Mouse (Mus musculus) kidney, postnatal 36 days (tissue): ENCODE measurements around the gene Stxbp4.

Experiments used
- DNase-seq, 2 experiments: peaks; one replicate each; pipeline ENCODE4 v3.0.0; 2021 to 2022; ENCODE audit warnings: mixed read lengths in 2 of 2

Stxbp4 gene

DNA sequence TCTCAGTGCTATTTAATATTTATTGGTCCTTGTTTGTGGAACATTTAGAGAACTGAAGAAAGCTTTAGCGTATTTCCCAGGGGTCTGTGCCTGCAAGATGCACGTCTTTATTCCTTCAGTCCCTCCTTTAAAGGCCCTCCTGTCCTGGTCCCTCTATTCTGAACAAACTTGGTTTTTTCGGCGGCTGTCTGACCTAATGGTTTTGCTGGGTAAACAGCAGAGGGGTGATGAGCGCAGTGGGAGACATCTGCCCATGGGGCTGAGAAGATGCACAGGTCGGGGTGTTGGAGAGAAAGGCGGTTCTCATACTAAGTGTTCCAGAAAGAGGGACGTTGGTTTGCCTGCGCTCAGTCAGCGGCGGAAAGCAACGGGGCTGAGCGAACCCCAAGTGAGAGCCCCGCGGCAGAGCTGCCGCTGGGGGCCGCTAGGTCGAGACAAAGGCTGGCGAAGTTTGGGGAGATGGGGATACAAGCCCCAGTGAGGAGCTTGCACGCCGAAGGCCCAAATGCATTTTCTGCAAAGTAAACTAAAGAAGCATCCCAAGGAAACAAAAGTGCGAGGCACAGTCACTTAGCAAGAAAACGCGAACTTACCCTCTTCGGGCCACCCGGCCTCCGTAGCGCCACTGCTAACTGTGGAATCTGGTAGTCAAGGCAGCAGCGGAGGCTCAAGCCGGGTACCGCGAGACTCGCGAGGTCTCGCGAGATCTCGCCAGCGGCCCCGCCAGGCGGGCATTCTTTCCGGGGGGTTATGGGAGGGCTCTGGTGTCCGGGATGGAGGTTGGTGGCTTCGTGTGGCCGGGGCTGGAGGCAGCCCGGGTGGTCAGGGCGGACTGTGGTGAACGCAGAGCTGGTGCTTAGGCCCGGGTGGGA lies at the start of gene Stxbp4, which contains the start of gene Cox11:
TSS of gene Stxbp4 (minus strand) at position 645 of the 872 bp plus-strand sequence.
TSS of gene Cox11 (plus strand) at position 734 of the 872 bp plus-strand sequence.
- DNase-seq = peak; percentile 94 to 97

DNA sequence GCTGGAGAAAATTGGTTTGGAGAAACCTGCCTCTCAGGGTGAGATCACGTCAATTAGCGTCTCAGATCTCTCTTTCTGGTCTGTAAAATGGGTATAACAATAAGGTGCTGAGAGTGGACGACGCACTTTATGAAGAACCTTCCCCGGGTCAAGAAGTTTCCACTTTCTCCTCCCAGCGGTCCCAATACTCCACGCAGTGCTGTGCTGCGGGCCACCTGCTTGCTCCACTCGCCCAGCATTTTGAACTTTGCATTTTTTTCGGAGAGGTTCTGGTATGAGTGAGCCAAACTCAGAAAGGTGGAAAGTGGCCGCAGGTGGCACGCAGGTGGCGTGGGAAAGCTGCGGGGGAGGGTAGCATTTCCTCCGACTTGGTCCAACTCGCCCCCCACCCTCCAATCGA lies 49.2 kb upstream of the Stxbp4 start:
- peak in 1 of 2 experiments; percentile 3 for DNase-seq

DNA sequence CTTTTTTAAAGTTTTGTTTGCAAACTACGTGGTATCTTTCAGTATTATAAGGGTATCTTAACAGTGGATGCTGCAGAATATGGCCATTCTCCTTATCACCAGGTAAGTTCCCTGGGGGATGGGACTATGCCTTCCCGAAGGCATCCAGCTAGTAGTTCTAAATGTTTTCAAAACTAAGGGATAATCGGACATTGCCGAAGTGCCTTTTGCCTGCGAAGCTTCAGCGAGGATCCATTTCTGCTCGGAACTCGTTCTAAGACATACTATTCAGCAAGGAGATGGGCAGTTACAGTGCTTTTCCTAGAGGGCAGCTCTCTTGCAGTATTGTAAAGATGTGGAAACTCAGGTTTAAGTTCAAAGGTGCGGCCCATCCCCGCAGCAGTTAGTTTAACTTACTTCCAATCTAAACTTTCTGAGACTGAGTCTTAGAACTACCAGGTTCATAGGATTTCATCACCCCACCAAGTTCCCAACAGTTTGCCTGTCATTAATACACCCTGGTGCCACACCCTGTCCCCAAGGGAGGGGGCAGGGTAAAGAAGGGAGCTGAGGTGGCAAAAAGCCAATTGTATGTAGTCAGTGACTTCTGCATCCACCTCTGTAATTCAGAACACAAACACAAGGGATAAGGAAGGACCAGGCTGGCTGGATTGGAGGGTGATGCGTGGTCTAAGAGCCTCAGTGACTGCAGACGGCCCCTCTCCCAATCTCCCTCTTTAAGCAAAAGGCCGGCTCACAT lies 48.6 kb upstream of the Stxbp4 start:
- no peak for DNase-seq

DNA sequence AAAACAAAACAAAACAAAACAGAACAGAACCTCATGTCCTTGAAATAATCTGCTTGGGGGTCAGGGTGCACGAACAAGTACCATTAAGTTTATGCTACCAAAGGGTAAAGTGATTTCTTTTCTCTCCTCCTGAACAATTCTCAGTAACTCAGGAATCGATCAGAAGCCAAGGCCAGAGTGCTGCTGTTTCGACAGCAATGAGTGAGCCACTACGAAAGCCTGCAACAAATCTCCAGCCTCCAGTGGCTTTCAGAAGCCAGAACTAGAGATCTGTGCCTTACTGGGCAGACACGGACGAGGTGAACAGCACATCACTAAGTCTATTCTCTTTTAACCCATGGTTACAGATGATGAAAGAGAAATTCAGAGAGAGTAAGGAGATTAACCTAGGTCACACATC lies 47.3 kb upstream of the Stxbp4 start:
- no peak for DNase-seq

GRCm38 (mm10) chr11:90684765-90685164 lies 46.9 kb upstream of the Stxbp4 start:
- DNase-seq = no peak

DNA sequence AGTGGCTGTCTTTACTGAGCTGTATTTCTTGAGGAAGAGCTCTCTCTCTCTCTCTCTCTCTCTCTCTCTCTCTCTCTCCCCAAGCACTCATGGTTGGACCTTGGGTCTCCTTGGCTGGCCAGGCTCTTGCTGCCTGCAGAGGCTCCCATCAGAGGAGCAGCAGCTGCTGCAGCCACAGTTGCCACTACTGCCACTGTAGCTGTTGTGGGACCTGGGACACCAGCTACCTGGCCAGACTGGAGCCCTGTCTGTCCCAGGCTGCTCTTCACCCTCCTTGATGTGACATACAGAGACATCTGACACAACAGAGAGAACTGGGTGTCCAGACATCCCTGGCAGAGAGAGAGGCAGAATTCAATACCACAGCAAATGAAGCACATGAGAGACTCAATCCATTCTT lies 43.3 kb upstream of the Stxbp4 start:
- DNase-seq = no peak

DNA sequence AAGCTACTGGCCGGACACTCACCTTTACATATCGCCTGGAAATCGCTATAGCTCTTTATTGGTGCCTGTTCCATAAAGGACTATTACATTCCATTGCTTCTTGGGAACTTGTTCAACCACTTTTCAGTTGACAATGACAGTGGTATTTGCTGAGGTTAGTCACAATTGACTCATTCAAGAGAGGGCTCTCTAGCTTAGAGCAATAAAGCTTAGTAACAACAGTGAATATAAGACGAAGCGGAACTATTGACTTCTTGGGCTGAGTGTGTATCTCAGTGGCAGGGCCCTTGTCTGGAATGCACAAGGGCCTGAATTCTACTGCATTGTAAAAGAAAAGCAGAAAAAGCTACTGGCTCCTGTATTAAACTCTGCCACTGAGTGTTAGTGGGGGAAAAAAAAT lies 40.7 kb upstream of the Stxbp4 start:
- DNase-seq = no peak

DNA sequence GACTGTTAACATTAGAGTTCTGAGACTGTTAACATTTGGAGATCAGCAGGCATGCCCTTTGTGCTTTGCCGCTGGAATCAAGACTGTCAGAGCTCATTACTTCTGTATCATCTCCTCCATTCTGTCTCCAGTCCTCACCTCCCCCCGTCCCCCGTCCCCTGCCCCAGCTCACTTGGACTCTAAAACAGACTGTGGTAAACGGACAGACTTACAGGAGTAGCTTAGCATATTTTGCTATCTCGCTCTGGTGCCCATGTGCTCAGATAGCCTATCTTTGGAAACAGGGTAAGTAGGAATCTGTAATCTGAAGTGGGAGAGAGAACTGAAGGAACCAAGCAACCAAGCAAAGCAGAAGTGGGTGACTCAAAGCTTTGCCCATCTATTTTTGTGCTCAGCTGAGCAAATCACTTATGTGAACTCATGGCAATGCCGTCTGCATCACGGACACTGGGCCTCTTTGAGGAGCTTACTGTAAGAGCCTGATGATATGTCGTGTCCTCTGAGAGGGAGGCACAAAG lies 39.9 kb upstream of the Stxbp4 start:
- DNase-seq = no peak

GRCm38 (mm10) chr11:90677027-90677426 lies 39.1 kb upstream of the Stxbp4 start:
- DNase-seq = no peak

DNA sequence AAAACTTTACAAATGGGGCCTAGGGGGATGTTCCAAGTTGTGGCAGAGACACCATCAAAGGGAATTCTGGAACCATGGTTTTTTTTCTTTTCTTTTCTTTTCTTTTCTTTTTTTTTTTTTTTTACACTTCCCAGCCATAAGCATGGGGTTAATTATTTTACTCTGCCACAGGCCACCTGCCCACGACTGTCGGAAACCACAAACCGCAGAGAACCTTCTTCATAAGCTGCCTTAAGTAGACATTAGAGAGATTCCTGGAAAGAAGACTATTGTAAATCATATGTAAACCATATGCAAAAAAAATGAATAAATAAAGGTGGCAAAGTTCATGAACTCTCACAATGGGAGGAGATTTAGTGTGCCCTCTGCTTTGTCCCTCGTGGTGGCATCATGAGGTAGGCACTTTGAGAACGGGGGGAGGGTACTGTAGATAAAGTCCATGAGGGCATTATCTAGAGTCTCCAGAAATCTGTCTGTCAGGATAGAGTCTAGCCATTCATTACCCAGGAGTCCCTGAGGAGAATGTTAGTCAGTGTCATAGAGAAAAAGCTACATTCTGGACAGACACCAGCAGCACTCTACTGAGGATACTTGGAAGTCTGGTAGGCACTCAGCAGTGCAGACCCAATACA lies 37.7 kb upstream of the Stxbp4 start:
- no peak for DNase-seq

DNA sequence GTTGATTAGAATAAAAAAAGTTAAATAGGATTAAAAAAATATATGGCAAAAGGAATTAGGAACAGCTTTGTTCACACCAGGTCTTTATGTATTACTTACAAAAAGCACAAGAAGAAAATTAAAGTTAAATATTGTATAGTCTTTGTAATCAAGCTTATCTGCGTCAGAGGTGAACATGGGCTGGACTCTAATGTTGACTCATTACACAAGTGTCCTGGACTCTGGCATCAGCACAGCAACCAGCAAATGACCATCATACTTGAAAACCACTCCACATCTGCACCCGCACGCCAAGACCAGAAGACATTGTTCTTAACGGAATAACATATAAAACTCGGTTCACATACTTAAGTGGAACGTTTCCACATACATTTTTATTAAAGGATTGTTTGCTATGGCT lies 29.4 kb upstream of the Stxbp4 start:
- no peak for DNase-seq

DNA sequence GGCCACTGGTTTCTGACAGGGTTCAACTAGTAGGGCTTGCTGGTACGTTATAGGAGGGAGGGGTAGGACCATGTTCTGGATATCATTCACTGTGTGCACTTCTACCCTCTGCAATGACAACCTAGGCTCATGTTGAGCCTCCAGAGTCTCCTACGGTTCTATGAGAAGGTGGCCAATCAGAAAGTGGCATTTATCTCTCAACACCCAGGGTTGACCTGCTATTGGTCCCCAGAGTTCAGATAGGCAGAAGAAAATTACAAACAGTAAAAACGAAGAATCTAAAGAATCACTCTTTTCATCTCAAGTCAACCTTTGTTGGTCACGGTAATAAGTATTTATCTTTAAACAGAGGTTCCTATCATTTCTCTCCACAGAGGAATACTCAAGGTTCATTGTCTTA lies 29.0 kb upstream of the Stxbp4 start:
- DNase-seq = no peak

GRCm38 (mm10) chr11:90666144-90666757 lies 28.4 kb upstream of the Stxbp4 start:
- no peak for DNase-seq

DNA sequence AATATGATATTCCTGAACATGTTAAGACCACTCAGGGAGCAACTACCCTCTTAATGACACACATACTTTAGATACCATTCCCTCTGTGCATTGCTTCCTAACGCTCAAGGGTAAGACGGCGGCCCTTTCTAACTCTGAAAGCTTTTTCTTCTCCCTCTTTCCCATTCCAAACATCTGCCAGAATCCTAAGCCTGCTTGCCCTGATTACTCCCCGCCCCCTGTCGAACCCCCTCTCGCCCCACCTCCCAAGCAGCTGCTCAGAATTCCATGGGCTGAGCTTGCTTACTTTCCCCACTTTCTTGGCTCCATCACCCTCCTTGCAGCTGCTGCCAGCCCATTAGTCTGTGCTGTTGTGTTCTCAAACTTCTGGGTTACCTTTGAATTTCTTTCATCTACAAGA lies 27.3 kb upstream of the Stxbp4 start:
- peak; percentile 17 to 23 for DNase-seq

DNA sequence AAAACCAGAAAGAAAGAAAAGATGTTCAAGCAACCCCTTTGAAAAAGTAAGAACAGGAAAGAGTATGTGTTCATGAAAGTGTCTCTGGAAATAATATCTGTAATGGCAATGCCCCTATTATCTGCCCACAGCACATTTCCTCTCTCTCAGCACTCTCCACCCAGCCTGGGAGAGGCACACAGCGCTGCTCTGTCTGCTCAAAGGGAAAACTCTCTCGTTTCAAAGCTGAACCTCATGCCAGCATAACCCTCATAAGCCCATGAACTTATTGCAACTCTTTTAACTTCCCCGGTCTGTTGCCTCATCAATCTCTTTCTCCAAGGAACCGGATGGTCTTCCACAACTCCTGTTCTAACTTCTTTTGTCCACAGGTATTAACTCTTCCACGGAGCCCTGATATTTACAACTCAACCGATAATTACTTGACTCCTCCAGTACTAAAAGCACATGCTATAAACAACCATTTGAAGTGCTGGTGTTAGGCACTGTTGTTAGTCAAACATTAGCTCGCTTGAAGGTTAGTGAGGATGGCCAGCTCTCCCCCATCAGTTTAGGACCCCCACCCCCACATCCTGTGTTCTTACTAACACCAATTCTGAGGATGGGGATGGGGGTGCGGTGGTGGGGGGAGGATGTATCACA lies 26.6 kb upstream of the Stxbp4 start:
- no peak for DNase-seq

- no peak for DNase-seq
Measured at GRCm38 (mm10) chr11:90663618-90664297, 25.9 kb upstream of the Stxbp4 start.

- DNase-seq = no peak
Measured at GRCm38 (mm10) chr11:90663052-90663451, 25.2 kb upstream of the Stxbp4 start.

DNA sequence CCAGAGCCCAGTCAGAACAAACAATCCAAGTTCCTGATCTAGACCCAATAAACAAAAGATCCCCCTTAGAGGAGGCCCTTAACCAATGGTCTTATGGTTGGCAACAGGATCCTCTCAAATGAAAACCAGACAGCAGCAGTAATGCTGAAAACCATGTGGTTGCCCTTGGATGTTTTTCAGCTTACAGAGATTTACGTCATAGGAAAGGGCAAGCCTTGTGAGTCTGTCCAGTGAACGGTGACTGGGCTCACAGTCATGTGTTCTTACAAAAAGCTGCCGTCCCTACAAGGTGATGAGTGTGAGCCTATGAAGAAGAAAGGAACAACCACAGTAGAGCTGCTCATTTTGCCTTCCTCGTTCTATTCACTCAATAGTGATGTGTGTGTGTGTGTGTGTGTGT lies 22.8 kb upstream of the Stxbp4 start:
- DNase-seq = no peak

DNA sequence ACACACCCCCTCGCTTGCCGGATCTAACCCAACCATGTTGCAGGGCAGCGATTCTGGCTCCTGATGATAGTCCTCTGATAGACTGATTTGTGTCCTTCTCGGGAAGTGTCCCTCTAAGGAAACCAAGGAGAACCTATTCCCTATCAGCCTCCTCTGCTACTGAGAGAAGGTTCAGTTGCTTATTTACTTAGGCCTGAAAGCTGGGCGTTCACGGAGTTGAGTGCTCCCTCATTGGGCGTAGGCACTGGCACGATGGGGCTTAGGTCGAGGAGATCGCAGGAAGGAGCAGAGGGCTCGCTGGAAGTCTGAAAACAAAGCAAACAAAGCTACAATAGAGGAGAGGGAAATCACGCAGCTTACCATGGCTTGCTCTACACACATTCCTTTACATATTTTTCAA lies 19.6 kb upstream of the Stxbp4 start:
- no peak for DNase-seq

DNA sequence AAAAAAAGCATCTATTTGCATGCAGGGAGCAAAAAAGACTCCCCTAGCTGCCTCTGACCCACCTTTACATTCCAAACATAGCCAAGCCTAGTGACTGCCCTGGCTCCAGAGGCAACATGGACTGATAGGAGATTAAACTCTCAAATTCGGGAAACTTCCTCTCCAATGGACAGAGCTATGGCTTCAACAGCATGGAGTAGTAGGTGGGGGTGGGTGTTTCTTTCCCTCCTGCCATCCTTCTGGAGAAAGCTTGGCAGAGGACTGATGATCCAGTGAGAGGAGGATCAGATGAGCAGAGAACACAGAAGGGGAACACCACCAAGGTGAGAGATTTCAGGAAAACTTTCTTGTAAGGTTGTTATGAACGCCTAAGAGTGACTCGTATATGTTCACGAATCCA lies 14.7 kb upstream of the Stxbp4 start:
- no peak for DNase-seq

DNA sequence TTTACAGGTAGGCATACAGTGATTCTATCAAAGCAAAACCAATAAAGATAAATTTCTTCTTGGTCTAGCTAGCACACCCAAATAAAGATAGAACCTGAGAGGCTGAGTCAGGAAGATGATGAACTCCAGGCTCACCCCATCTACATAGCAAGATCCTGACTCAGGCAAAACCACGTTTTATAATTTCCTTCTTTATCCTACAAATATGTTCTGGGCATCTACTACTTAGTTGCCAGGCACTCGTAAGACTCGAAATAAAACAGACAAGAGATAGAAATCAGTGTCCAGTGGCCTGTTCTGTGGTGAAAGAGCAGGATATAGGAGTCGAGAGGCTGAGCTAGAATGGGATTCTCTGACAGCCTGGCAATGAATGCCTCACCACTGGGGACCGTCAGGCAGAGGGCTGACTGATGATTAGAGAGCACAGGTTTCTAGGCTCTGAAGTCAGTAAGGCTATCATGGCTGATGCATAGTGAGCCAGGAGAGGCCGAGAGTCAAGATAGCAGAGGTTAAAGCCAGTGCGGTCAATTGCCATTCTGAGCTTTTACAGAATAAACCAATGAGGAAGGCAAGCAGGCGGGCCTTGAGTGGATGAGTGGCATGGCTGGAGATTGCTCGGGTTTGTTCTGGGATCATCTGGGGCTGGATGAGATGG lies 12.5 kb upstream of the Stxbp4 start:
- no peak for DNase-seq
